Mouse (Mus musculus): Measurements from ENCODE around the gene Gna12. TPM values are rescaled to one million over a fixed set of nuclear protein-coding genes. Genes with fewer than 3 reads are reported as not detected.

Gna12 gene
- total and polyA plus RNA-seq, 3 experiments = 117 to 136 (median 118) TPM

DNA sequence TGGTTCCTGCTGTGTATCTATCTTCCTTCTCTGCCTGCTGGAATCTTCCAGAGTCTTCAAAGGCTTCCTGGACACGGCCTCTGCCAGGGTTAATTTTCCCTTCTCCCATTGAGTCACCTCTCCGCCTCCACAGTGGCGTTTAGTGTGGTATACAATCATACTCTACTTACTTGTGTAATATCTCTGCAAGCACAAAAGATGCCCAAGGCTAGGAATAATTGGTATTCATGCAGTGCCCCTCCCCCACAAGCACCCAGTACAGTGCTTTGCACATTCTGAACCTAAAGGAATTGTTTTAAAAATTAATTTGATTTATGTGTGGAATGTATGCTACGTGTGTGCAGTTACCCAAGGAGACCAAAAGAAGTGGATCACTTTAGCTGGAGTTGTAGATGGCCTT is 10.6 kb downstream of the Gna12 start:
- WGBS = 43% methylated on average over 4 of the region's 4 CpGs
- H3K4me3 ChIP-seq = no peak overlapping the region

GRCm38 (mm10) chr5:140818482-140819076 is 11.7 kb downstream of the Gna12 start:
- Histone ChIP-seq H3K27me3 (ENCODE audit: control insufficient read depth, insufficient read depth, low read length) (no peaks in the 10 kb centered on the region), H3K36me3 (ENCODE audit: control insufficient read depth, insufficient read depth, low read length) (peaks cover 17% of the 10 kb centered on the region), H3K4me1 (ENCODE audit: control insufficient read depth, insufficient read depth, low read length) (peaks cover 42% of the 10 kb centered on the region), H3K4me3 (no peak overlapping the region), H3K27ac (no peak overlapping the region), H3K79me2 (replicated peaks; ENCODE audit: control insufficient read depth, insufficient read depth, low read length) (peaks cover 12% of the 10 kb centered on the region), H3K9ac (ENCODE audit: low read depth, low read length) (no peak overlapping the region)
- TF ChIP-seq POLR2A (IDR thresholded peaks at IDR 0.05; ENCODE audit: insufficient read depth, low read depth, low read length) (no peak), EP300 (IDR thresholded peaks at IDR 0.05; ENCODE audit: insufficient read depth, low read depth, low read length) (no peak), CTCF (IDR thresholded peaks at IDR 0.05) (no peak)
- intact Hi-C loops (cut with DNase I) = no loop called here
- WGBS = 65% methylated on average over 5 of the region's 5 CpGs
- no peak for DNase-seq

More for the DNA sequence above, 10.6 kb downstream of the Gna12 start:
- no peak for TF ChIP-seq CTCF (IDR thresholded peaks at IDR 0.05)
- no peak for TF ChIP-seq POLR2A (IDR thresholded peaks at IDR 0.05; ENCODE audit: insufficient read depth, low read depth, low read length)
- TF ChIP-seq EP300 (IDR thresholded peaks at IDR 0.05; ENCODE audit: insufficient read depth, low read depth, low read length) = no peak
- Histone ChIP-seq H3K36me3 (ENCODE audit: control insufficient read depth, insufficient read depth, low read length) (peaks cover 21% of the 10 kb centered on the region), H3K9ac (ENCODE audit: low read depth, low read length) (no peak overlapping the region), H3K27ac (no peak overlapping the region), H3K4me1 (ENCODE audit: control insufficient read depth, insufficient read depth, low read length) (peaks cover 40% of the 10 kb centered on the region), H3K27me3 (ENCODE audit: control insufficient read depth, insufficient read depth, low read length) (no peaks in the 10 kb centered on the region), H3K79me2 (replicated peaks; ENCODE audit: control insufficient read depth, insufficient read depth, low read length) (peaks cover 12% of the 10 kb centered on the region)
- intact Hi-C loops (cut with DNase I) = no loop called here
- no peak for DNase-seq

- H3K4me1 ChIP-seq (ENCODE audit: control insufficient read depth, insufficient read depth, low read length) = peaks cover 46% of the 10 kb centered on the region
- H3K9ac ChIP-seq (ENCODE audit: low read depth, low read length) = no peak overlapping the region
- H3K27me3 ChIP-seq (ENCODE audit: control insufficient read depth, insufficient read depth, low read length) = no peaks in the 10 kb centered on the region
- peaks cover 18% of the 10 kb centered on the region for H3K36me3 ChIP-seq (ENCODE audit: control insufficient read depth, insufficient read depth, low read length)
- no peak overlapping the region for H3K27ac ChIP-seq
- WGBS = 45% methylated on average over 6 of the region's 6 CpGs
- TF ChIP-seq POLR2A (IDR thresholded peaks at IDR 0.05; ENCODE audit: insufficient read depth, low read depth, low read length) = no peak
- no peak for TF ChIP-seq EP300 (IDR thresholded peaks at IDR 0.05; ENCODE audit: insufficient read depth, low read depth, low read length)
- no peak for TF ChIP-seq CTCF (IDR thresholded peaks at IDR 0.05)
- intact Hi-C loops (cut with DNase I) = no loop called here
- DNase-seq = no peak
- H3K4me3 ChIP-seq = no peak overlapping the region
- H3K79me2 ChIP-seq (replicated peaks; ENCODE audit: control insufficient read depth, insufficient read depth, low read length) = peaks cover 11% of the 10 kb centered on the region
These were observed 13.2 kb downstream of the Gna12 start for GRCm38 (mm10) chr5:140816950-140817568.

DNA sequence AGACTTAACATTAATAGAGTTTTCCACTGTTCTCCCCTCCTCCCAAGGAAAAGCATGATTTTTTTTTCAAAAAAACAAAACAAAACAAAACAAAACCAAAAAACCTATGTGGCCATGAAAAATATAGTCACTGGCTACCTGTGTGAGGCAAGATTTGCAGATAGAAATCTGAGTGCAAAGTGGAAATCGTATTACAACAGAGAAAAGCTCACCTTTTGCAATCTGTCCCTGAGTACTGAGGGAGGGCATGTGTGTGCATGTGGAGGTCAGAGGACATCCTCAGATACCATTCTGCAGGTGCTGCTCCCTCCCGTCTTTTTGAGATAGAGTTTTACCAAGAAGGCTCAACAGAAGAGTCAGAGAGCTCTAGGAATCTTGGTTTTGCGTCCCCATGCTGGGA is 14.2 kb downstream of the Gna12 start:
- intact Hi-C loops (cut with DNase I) = no loop called here
- 94% methylated on average over 3 of the region's 3 CpGs for WGBS

GRCm38 (mm10) chr5:140815059-140815728 is 15.0 kb downstream of the Gna12 start:
- Histone ChIP-seq H3K36me3 (ENCODE audit: control insufficient read depth, insufficient read depth, low read length) (peaks cover 19% of the 10 kb centered on the region), H3K4me3 (no peak overlapping the region), H3K79me2 (replicated peaks; ENCODE audit: control insufficient read depth, insufficient read depth, low read length) (peaks cover 9% of the 10 kb centered on the region), H3K27me3 (ENCODE audit: control insufficient read depth, insufficient read depth, low read length) (no peaks in the 10 kb centered on the region), H3K9ac (ENCODE audit: low read depth, low read length) (no peak overlapping the region), H3K4me1 (ENCODE audit: control insufficient read depth, insufficient read depth, low read length) (peaks cover 44% of the 10 kb centered on the region), H3K27ac (peak overlapping the region; percentile 49)
- peak in 1 of 2 experiments; percentile 57 for DNase-seq
- WGBS = 8% methylated on average over 9 of the region's 9 CpGs
- TF ChIP-seq EP300 (IDR thresholded peaks at IDR 0.05; ENCODE audit: insufficient read depth, low read depth, low read length) (0 out of 2 replicates have a peak, but pooled peaks have one; percentile 29), POLR2A (IDR thresholded peaks at IDR 0.05; ENCODE audit: insufficient read depth, low read depth, low read length) (no peak)
- intact Hi-C loops (cut with DNase I) = no loop called here

More for the DNA sequence above, 14.2 kb downstream of the Gna12 start:
- Histone ChIP-seq H3K9ac (ENCODE audit: low read depth, low read length) (no peak overlapping the region), H3K4me3 (no peak overlapping the region), H3K27ac (no peak overlapping the region; the same call in 1 of the 2 replicates), H3K36me3 (ENCODE audit: control insufficient read depth, insufficient read depth, low read length) (peaks cover 19% of the 10 kb centered on the region), H3K4me1 (ENCODE audit: control insufficient read depth, insufficient read depth, low read length) (peaks cover 45% of the 10 kb centered on the region), H3K79me2 (replicated peaks; ENCODE audit: control insufficient read depth, insufficient read depth, low read length) (peaks cover 11% of the 10 kb centered on the region), H3K27me3 (ENCODE audit: control insufficient read depth, insufficient read depth, low read length) (no peaks in the 10 kb centered on the region)
- TF ChIP-seq CTCF (IDR thresholded peaks at IDR 0.05) = no peak
- no peak for TF ChIP-seq POLR2A (IDR thresholded peaks at IDR 0.05; ENCODE audit: insufficient read depth, low read depth, low read length)
- TF ChIP-seq EP300 (IDR thresholded peaks at IDR 0.05; ENCODE audit: insufficient read depth, low read depth, low read length) = no peak
- DNase-seq = no peak

GRCm38 (mm10) chr5:140814403-140814802 is 15.8 kb downstream of the Gna12 start:
- intact Hi-C loops (cut with DNase I) = loop anchor here (5.0 kb wide), 1 partner anchor 42 kb away; no protein-coding TSS in a partner anchor
- WGBS = 88% methylated on average over 5 of the region's 5 CpGs
- no peak overlapping the region for H3K9ac ChIP-seq (ENCODE audit: low read depth, low read length)
- H3K79me2 ChIP-seq (replicated peaks; ENCODE audit: control insufficient read depth, insufficient read depth, low read length) = peaks cover 13% of the 10 kb centered on the region
- no peak overlapping the region for H3K4me3 ChIP-seq
- DNase-seq = no peak
- no peak overlapping the region for H3K27ac ChIP-seq
- no peaks in the 10 kb centered on the region for H3K27me3 ChIP-seq (ENCODE audit: control insufficient read depth, insufficient read depth, low read length)
- H3K36me3 ChIP-seq (ENCODE audit: control insufficient read depth, insufficient read depth, low read length) = peaks cover 21% of the 10 kb centered on the region
- peaks cover 49% of the 10 kb centered on the region for H3K4me1 ChIP-seq (ENCODE audit: control insufficient read depth, insufficient read depth, low read length)
- no peak for TF ChIP-seq CTCF (IDR thresholded peaks at IDR 0.05)
- no peak for TF ChIP-seq POLR2A (IDR thresholded peaks at IDR 0.05; ENCODE audit: insufficient read depth, low read depth, low read length)
- no peak for TF ChIP-seq EP300 (IDR thresholded peaks at IDR 0.05; ENCODE audit: insufficient read depth, low read depth, low read length)

Data from heart, adult 2 months (tissue).